Mouse (Mus musculus) urinary bladder, postnatal 25 days (tissue): ENCODE measurements at regions not wholly inside any gene's neighbourhood (a gene's known extent, or its start where the extent isn't known, plus 50 kb on each side); places are given as distances from the start of the nearest gene placed in this dataset.
A peak's percentile ranks its signal among the peaks of the same experiment; 100 is the strongest.

Experiments
- DNase-seq: peaks from one replicate; pipeline ENCODE4 v3.0.0; 2022; ENCODE audit warnings: low spot score

DNA sequence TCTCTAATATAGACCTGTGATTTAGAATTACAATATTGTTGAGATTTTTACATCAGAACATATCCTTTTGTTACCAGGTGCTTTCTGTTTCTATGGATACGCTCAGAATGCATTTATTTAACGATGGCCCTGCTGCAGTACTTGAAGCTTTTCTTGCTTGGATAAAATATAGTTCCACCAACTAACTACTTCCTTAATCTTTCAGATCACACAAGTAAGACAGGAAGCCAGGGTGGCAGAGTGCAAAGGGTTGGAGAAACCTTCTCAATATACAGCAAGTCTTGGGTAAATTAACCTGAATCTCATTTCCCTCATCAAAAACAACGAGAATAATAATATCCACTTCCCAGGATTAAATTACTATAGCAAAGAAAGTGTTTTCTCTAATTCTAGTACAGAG is 193.1 kb upstream of the Acvr2a start:
- DNase-seq: no peak

DNA sequence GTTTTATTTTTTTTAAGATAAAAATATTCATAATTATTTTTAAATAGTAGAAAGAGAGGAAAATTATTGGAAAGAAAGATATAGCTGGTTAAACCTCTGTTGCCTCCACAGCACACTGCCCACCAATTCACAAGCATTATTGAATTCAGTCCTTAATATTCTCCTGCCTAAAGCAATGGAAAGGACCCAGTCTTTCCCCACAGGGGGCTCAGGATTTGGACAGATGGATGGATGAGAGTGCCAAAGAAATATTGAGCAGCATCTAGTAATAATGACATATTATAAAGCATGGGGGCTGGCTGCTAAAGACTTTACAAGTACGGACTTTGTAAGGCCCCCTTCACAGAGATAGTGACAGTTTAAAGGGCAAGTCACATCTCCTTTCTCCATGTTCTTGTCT is 191.6 kb upstream of the Acvr2a start:
- no peak for DNase-seq

- peak; percentile 4 for DNase-seq
Measured at GRCm38 (mm10) chr2:48624040-48624439, 189.9 kb upstream of the Acvr2a start.

- no peak for DNase-seq
Measured at GRCm38 (mm10) chr2:48624461-48624860, 189.4 kb upstream of the Acvr2a start.

DNA sequence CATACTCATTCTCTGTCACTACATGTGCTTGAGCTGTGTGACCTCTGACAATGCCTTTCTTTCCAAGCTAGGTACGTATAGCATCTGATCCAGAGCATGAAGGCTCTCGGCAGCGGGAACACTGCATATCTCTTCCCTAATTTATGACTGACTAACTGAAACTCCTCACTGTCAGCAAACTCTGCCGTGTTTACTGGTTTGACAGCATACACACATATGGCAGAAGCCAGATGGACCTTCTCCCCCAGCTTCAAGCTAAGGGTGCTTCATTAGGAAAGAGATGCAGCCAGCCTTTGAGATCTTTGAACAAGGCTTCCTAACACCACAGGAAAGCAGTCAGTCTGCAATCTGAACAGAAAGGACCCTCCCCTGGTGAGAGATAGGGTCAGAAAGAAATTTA is 186.9 kb upstream of the Acvr2a start:
- no peak for DNase-seq

GRCm38 (mm10) chr2:48629106-48630050 is 184.5 kb upstream of the Acvr2a start:
- DNase-seq: no peak

- no peak for DNase-seq
Measured at GRCm38 (mm10) chr2:48634456-48635174, 179.3 kb upstream of the Acvr2a start.

GRCm38 (mm10) chr2:48636108-48636507 is 177.8 kb upstream of the Acvr2a start:
- no peak for DNase-seq

DNA sequence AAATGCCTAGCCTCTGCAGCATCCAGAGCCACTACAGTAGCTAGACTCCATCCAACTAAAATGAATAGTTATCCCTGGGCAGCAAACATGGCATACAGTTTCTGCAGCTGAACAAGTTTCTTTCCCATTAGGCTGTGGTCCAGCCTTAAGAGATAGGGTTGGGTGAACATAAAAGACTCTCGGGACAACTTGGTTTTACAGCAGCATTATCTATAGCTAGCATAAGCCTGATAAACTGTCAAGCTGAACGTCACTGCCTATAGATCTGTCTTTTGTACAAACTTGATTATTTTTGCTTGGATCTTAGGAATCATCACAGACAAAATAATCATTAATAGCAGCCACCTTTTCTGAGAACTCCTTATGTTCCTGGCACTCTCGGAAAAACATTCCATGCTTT is 169.8 kb upstream of the Acvr2a start:
- no peak for DNase-seq

GRCm38 (mm10) chr2:48650281-48650680 is 163.6 kb upstream of the Acvr2a start:
- DNase-seq: no peak

DNA sequence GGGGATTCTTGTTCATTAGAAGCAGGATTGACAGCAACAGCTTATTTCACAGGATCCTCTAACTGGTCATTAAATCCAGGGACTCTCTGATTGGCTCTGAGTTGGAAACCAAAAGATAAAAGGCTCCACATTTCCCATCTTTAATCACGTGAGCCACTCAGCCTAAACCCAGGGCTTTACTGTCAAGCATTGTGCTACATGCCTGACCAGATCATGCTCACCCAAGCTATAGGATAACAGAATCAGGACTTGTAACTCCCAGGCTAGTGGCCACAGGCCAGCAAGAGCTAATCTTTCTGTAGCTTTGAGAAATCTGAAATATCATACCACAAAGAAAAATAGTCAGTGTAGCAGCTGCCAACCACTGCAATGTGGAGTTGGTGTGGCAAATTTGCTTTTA is 152.7 kb upstream of the Acvr2a start:
- DNase-seq: no peak

GRCm38 (mm10) chr2:48665103-48665502 is 148.8 kb upstream of the Acvr2a start:
- DNase-seq: no peak

DNA sequence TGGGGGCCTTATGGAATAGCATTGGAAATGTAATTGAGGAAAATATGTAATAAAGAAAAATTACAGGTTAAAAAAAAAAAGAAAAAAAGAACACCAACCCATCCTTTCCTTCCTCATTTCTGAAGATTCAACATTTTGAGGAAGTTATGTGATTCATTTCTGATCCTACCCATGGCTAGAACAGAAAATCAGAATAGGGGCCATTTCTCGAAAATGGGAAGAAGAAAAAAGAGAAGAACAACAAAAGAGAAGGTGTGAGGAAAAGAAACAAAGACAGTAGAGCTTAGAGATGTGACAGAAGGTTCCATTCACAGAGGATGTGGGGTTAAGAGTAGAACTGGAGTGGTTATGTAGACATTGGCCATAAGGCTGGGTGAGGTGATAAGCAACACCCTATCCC is 124.8 kb upstream of the Acvr2a start:
- no peak for DNase-seq

DNA sequence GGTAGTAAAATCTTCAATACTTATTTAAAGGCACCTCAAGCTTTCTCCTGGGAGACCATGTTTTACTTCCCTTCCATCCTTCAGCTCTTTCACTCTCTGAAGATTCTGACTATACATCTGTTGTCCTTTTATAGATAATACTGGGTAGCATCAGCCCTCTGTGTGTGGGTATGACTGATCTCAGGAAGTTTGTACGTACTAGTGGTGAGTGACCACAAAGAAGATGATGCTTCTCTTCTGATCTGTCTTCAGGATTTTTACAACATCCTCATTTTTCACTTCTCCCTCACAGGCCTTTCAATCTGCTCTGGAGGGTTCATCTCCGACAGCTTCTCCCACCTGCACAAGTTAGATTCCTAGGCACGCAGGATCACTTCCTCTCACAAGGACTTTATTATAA is 119.4 kb upstream of the Acvr2a start:
- no peak for DNase-seq

DNA sequence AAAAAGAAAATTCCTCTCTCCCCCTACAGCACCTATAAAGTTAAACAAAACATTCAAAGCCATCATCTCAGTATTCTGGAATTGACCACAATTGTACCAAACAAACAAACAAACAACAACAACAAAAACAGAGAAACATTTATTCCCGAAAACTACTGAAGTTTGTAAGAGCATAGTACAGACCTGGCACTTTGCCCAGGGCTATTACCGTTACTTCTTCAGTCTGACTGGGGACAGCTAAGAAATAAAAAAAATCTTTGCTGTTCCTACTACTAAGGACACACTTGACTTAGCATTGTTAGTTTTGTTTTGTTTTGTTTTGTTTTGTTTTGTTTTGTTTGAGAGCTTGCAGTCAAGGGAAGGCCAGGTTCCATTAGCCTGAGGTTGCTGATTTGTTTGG is 113.0 kb upstream of the Acvr2a start:
- DNase-seq: no peak

GRCm38 (mm10) chr2:48705103-48705804 is 108.7 kb upstream of the Acvr2a start:
- DNase-seq: no peak

DNA sequence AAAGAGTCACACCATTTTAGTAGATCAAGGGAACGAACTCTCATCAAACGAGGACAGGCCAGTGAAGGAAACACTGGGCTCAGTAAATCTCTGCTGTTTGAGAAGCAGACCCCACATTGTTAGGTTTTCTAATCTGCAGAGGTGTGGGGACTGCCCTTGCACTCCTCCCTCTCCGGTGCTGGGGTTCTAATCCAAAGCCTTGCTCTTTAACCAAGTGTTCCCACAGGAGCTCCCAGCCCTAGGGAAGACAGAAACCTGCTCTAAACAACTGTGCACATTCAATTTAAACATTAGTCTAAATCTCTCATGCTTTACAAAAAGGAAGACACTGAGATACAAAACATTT is 108.1 kb upstream of the Acvr2a start:
- DNase-seq: no peak

- no peak for DNase-seq
Measured at GRCm38 (mm10) chr2:48706188-48706587, 107.7 kb upstream of the Acvr2a start.

- no peak for DNase-seq
Measured at GRCm38 (mm10) chr2:48716206-48716605, 97.7 kb upstream of the Acvr2a start.

DNA sequence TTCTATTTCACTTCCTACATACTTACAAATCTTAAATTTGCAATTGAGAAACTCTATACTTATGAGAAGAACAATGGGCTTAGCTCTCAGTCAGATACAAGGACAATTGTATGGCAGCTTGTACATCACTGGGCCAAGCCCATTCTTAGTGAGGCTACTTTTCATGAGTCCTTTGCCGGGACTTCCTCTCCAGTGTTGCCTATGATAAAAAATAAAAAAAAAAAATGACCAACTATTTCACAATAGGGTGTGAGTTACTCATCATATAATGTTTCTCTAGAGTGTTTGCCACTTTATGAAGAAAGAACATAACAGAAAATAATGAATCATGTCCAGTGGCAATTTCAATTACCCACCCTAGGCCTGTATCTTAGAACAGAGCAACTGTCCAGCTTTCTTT is 96.1 kb upstream of the Acvr2a start:
- no peak for DNase-seq

DNA sequence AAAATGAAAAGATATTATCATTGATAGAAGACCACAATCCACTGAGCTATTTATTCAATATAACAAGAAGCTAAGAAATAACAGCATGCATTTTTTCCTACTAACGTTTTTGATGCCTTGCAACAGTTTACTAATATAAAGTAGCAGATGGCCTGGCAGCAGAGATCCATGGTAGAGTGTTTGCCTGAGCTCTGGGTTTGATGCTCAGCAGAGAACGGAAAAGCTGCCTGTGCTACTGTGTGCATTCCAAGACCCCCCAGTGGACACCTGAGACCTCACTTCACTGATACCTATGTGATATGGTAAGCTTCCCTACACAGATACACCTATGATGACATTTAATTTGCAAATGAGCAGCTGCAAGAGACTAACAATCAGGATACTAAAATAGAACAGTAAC is 95.6 kb upstream of the Acvr2a start:
- no peak for DNase-seq

DNA sequence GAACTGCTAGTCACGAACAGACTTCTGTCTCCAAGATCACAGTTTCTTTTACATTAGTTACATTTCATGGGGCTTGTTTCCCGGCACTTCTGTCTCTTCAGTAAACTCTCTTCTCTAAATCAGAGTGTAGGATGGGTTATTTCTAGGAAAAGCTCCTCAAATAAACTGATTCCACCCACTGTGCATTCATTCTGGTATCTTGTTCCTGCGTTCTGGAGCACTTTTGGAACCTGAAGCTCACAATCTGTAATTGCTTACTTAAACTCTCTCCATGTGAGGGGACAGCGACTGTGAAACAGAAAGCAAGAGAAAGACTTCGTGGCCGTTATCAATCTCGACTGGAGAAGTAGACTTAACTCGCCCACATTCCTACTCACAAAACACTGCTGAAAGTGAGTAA is 83.1 kb upstream of the Acvr2a start:
- DNase-seq: no peak

DNA sequence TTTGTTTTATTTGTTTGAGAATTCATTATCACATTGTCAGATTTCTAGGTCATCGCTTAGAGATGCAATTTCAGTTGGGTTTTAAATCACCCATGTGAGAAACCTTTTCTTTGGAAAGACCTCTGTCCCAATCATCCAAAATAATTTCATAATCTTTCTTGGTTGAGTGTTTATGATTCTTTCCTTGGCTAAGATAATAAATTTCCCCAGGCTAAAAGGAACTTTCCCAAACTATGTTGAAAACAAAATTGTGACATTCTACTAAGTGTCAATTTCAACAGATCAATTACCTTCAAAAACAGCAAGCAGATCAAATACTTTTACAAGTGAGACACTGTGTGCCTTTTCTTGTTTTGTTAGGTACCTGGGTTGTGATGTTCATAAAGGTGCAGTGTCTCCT is 80.0 kb upstream of the Acvr2a start:
- DNase-seq: no peak
